Mouse (Mus musculus) C2C12 (cell line): ENCODE results near the gene Slc34a1.
"Not testable (repeated sequence)": the region's sequence is repeated elsewhere in the genome, so short reads cannot be mapped to it uniquely, and the experiment has no call there.

Source experiments
- CEBPB ChIP-seq: IDR thresholded peaks from one replicate; pipeline ENCODE4 v1.6.1; 2011; ENCODE audit warnings: low read depth, mild to moderate bottlenecking, control low read depth, moderate library complexity
- CTCF ChIP-seq: IDR thresholded peaks from one replicate; pipeline ENCODE4 v1.5.1; 2011; ENCODE audit not compliant: control insufficient read depth, insufficient read depth, insufficient read length

DNA sequence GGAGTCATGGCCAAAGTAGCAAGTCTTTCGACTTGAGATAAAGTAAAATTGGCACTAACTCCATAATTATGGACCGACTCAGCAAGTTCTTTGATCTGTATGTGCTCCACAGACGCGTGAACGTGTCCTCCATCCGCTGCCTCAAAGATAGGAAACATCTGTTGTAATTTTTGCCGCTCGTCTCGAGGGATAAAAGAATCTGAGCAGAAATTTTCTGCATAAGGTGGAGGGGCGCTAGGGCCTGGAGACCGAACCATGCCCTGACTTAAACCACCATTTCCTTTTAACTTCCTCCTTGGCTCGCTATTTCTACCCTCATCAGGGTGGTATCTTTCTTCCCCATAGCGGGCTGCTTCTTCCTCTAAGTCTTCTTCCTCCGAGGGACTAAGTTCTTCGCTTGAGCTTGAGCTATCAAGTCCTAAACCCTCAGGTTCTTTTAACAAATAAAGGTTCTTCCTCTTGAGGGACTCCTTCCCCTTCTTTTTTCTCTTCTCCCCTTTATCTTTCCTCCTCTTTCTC, 39.2 kb downstream of the Slc34a1 start:
- TF ChIP-seq CEBPB, CTCF: not testable (repeated sequence)
